Mouse (Mus musculus): ENCODE data around the gene Gkn1.

Gkn1 gene

GRCm38 (mm10) chr6:87323381-87323780 is 27.4 kb downstream of the Gkn1 start:
- DNase-seq, result peak in 1 of 2 experiments; percentile 39

GRCm38 (mm10) chr6:87318651-87319050 is 32.1 kb downstream of the Gkn1 start:
- no peak for DNase-seq

GRCm38 (mm10) chr6:87316966-87317365 is 33.8 kb downstream of the Gkn1 start:
- no peak for DNase-seq

GRCm38 (mm10) chr6:87312761-87313160 is 38.0 kb downstream of the Gkn1 start:
- no peak for DNase-seq

GRCm38 (mm10) chr6:87304486-87304885 is 46.3 kb downstream of the Gkn1 start:
- DNase-seq, result no peak

GRCm38 (mm10) chr6:87302746-87303145 is 48.0 kb downstream of the Gkn1 start:
- DNase-seq, result no peak

- DNase-seq, result no peak
Observed at GRCm38 (mm10) chr6:87301991-87302390, 48.8 kb downstream of the Gkn1 start.

Data from kidney, adult 8-10 months (tissue).